Mouse (Mus musculus) midbrain, postnatal 0 days (tissue): ENCODE results near the gene Yars. TPM values are rescaled to one million over a fixed set of nuclear protein-coding genes. Genes with fewer than 3 reads are reported as not detected.

Source experiments
- ATAC-seq: fragments of 200-750 bp; cut with Nextera tagmentation; 2 replicates; pipeline ENCODE4 v1.8.0; 2017; ENCODE audit warnings: moderate number of reproducible peaks, mild to moderate bottlenecking, moderate TSS enrichment, moderate library complexity; ENCODE audit not compliant: low FRiP score
- DNase-seq: peaks from one replicate; pipeline ENCODE4 v3.0.0-alpha.2; 2015; ENCODE audit warnings: low spot score
- H3K27ac ChIP-seq: fragments of 300-500 bp; sonication (generic); 2 replicates; pipeline ENCODE4 v1.5.1; 2014; ENCODE audit warnings: low read depth, mild to moderate bottlenecking, low read length, mixed read lengths
- H3K27me3 ChIP-seq: fragments of 300-500 bp; sonication (generic); 2 replicates; pipeline ENCODE4 v1.6.1; 2014; ENCODE audit warnings: low read length, control low read depth, mixed read lengths; ENCODE audit not compliant: insufficient read depth
- H3K36me3 ChIP-seq: fragments of 300-500 bp; sonication (generic); 2 replicates; pipeline ENCODE4 v1.6.1; 2014; ENCODE audit warnings: low read length, control low read depth, mixed read lengths; ENCODE audit not compliant: insufficient read depth
- H3K4me1 ChIP-seq: fragments of 300-500 bp; sonication (generic); 2 replicates; pipeline ENCODE4 v1.6.1; 2014; ENCODE audit warnings: mild to moderate bottlenecking, control low read depth, antibody characterized with exemption, low read length, mixed read lengths; ENCODE audit not compliant: insufficient read depth
- H3K4me2 ChIP-seq: fragments of 300-500 bp; sonication (generic); 2 replicates; pipeline ENCODE4 v1.6.1; 2014; ENCODE audit warnings: low read depth, mild to moderate bottlenecking, low read length, mixed read lengths; ENCODE audit not compliant: poor library complexity, severe bottlenecking
- H3K4me3 ChIP-seq: fragments of 300-500 bp; sonication (generic); 2 replicates; pipeline ENCODE4 v1.5.1; 2014; ENCODE audit warnings: low read depth, mild to moderate bottlenecking, low read length, moderate library complexity
- H3K9ac ChIP-seq: fragments of 300-500 bp; sonication (generic); replicated peaks from 2 replicates; pipeline ENCODE4 v1.6.1; 2014; ENCODE audit warnings: mild to moderate bottlenecking, low read length, moderate library complexity, mixed read lengths; ENCODE audit not compliant: poor library complexity, severe bottlenecking
- H3K9me3 ChIP-seq: fragments of 300-500 bp; sonication (generic); 2 replicates; pipeline ENCODE4 v1.6.1; 2016; ENCODE audit warnings: low read length, control low read depth
- CTCF ChIP-seq: IDR thresholded peaks from 2 replicates; pipeline ENCODE4 v1.5.1; 2016; ENCODE audit warnings: antibody characterized with exemption, mild to moderate bottlenecking
- WGBS: fragments of 180-500 bp; shearing (Covaris S2); extraction: QIAGEN DNeasy Blood & Tissue Kit; methylation state at CpG from one replicate; pipeline ENCODE4 v1.1.7; 2014; 5-methylcytosine and 5-hydroxymethylcytosine counted together
- polyA plus RNA-seq: library from polyadenylated mRNA; unstranded; fragments of >200 nt; fragmentation: Nextera tagmentation; extraction: Ambion mirVana; gene quantifications from 2 replicates; pipeline ENCODE4 v1.2.1, GENCODE M21; 2015
- total RNA-seq: library from RNA; depleted of rRNA; stranded (reverse); fragments of >200 nt; gene quantifications from 2 replicates; pipeline ENCODE4 v1.2.3, GENCODE M21; 2014

The Yars gene
- total and polyA plus RNA-seq, 2 experiments from 2014 or later = 66.8 to 111 TPM

- Histone ChIP-seq H3K9me3 (no peaks in the 10 kb centered on the region), H3K9ac (no peak overlapping the region), H3K27me3 (no peaks in the 10 kb centered on the region), H3K4me1 (peaks cover 8% of the 10 kb centered on the region; the same call in 1 of the 2 replicates), H3K4me3 (no peak overlapping the region), H3K27ac (no peak overlapping the region), H3K4me2 (no peak overlapping the region), H3K36me3 (peaks cover 21% of the 10 kb centered on the region)
- TF ChIP-seq CTCF = no peak
- DNase-seq (no peak), ATAC-seq (no peak)
- 96% methylated on average over 1 of the region's 1 CpGs for WGBS
Measured at GRCm38 (mm10) chr4:129194280-129194679, 4.7 kb downstream of the Yars start.

- H3K9me3 ChIP-seq = no peaks in the 10 kb centered on the region
- no peaks in the 10 kb centered on the region for H3K4me1 ChIP-seq
- TF ChIP-seq CTCF = no peak
- no peak overlapping the region for H3K9ac ChIP-seq
- H3K27me3 ChIP-seq = no peaks in the 10 kb centered on the region
- DNase-seq (no peak), ATAC-seq (no peak)
- 97% methylated on average over 6 of the region's 6 CpGs for WGBS
- no peak overlapping the region for H3K4me3 ChIP-seq
- peaks cover 39% of the 10 kb centered on the region for H3K36me3 ChIP-seq
- no peak overlapping the region for H3K27ac ChIP-seq
- no peak overlapping the region for H3K4me2 ChIP-seq
Measured at GRCm38 (mm10) chr4:129197514-129197913, 8.0 kb downstream of the Yars start.

- H3K9ac ChIP-seq = no peak overlapping the region
- ATAC-seq = no peak
- no peak for DNase-seq
- 96% methylated on average over 10 of the region's 10 CpGs for WGBS
- no peaks in the 10 kb centered on the region for H3K9me3 ChIP-seq
- H3K4me2 ChIP-seq = no peak overlapping the region
- H3K36me3 ChIP-seq = peaks cover 56% of the 10 kb centered on the region
- TF ChIP-seq CTCF = no peak
- no peak overlapping the region for H3K27ac ChIP-seq
- H3K4me1 ChIP-seq = no peaks in the 10 kb centered on the region
- no peak overlapping the region for H3K4me3 ChIP-seq
- H3K27me3 ChIP-seq = no peaks in the 10 kb centered on the region
Measured at GRCm38 (mm10) chr4:129204655-129205054, 15.1 kb downstream of the Yars start.

- H3K4me1 ChIP-seq = no peaks in the 10 kb centered on the region
- no peak overlapping the region for H3K9ac ChIP-seq
- WGBS = 90% methylated on average over 8 of the region's 8 CpGs
- DNase-seq (no peak), ATAC-seq (no peak)
- peaks cover 58% of the 10 kb centered on the region for H3K36me3 ChIP-seq
- H3K4me3 ChIP-seq = no peak overlapping the region
- no peaks in the 10 kb centered on the region for H3K9me3 ChIP-seq
- no peak overlapping the region for H3K27ac ChIP-seq
- no peak for TF ChIP-seq CTCF
- H3K27me3 ChIP-seq = no peaks in the 10 kb centered on the region
- no peak overlapping the region for H3K4me2 ChIP-seq
Measured at GRCm38 (mm10) chr4:129206792-129207191, 17.2 kb downstream of the Yars start.

GRCm38 (mm10) chr4:129209504-129209903, 19.9 kb downstream of the Yars start:
- Histone ChIP-seq H3K9ac (no peak overlapping the region), H3K36me3 (peaks cover 65% of the 10 kb centered on the region), H3K4me2 (no peak overlapping the region), H3K27ac (no peak overlapping the region), H3K9me3 (no peaks in the 10 kb centered on the region), H3K27me3 (no peaks in the 10 kb centered on the region), H3K4me1 (no peaks in the 10 kb centered on the region), H3K4me3 (no peak overlapping the region)
- no peak for ATAC-seq
- peak; percentile 85 for TF ChIP-seq CTCF
- 47% methylated on average over 7 of the region's 7 CpGs for WGBS
- DNase-seq = peak; percentile 61

- H3K27ac ChIP-seq = no peak overlapping the region
- peaks cover 69% of the 10 kb centered on the region for H3K36me3 ChIP-seq
- no peak overlapping the region for H3K4me2 ChIP-seq
- no peak for ATAC-seq
- no peak overlapping the region for H3K4me3 ChIP-seq
- 66% methylated on average over 4 of the region's 4 CpGs for WGBS
- H3K27me3 ChIP-seq = no peaks in the 10 kb centered on the region
- TF ChIP-seq CTCF = no peak
- H3K4me1 ChIP-seq = no peaks in the 10 kb centered on the region
- H3K9ac ChIP-seq = no peak overlapping the region
- no peaks in the 10 kb centered on the region for H3K9me3 ChIP-seq
- DNase-seq = no peak
Measured at GRCm38 (mm10) chr4:129211461-129211860, 21.9 kb downstream of the Yars start.
